Mouse (Mus musculus): ENCODE data around the gene Slc24a5. TPM values are rescaled to one million over a fixed set of nuclear protein-coding genes. Genes with fewer than 3 reads are reported as not detected.
"Not testable (repeated sequence)": the region's sequence is repeated elsewhere in the genome, so short reads cannot be mapped to it uniquely, and the experiment has no call there.

Slc24a5 gene
- 1 to 10 TPM in 1 of 2 experiments, under 1 TPM in 1; 0.81 to 1.3 TPM for total RNA-seq (2021)

DNA sequence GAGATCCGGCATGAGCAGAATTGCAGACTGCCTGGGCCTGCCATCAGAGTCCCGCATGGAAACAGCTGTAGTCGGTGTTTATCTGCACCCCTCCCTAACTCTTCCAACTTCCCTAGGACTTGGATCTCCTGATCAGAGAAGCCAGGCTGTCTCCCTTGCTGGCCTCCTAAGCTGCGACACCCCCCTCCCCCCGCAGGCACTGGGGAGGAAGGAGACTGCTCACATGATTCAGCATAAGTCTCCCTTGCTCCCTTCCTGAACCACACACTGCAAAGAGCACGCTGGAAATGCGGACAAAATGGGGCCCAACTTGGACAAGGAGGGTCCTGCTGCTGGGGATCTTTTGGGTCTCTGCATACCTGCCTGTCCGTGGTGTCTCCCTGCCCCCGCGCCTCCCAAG, at the start of gene Slc24a5:
Gene Slc24a5, plus strand, starts transcription at position 231 of the 400 bp plus-strand sequence.
- DNase-seq (ENCODE audit: low spot score), result peak; percentile 7
- intact Hi-C loops (cut with DNase I), result no loop called here

DNA sequence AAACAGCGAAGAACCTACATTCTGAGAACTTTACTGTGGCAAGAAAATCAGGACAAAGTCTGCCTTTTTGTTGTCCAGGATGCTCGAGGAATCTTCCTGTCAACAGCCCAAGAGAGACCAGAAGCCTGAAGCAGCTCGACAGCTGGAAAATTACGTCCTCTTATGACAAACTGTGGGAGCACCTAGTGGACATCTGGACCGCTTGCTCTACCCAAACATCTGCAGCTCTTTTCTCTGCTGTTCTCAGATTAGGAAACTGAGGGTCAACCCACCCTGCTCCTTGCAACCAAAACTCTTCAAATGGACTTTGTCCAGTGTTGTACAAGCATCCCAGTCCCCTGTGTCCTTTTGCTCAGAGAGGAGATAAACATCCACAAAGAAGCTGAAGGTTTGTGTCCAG, 43.5 kb upstream of the Slc24a5 start:
- DNase-seq (ENCODE audit: low spot score), result peak; percentile 34
- intact Hi-C loops (cut with DNase I), result no loop called here

- DNase-seq (ENCODE audit: low spot score), result no peak
- intact Hi-C loops (cut with DNase I), result no loop called here
These were observed 41.4 kb upstream of the Slc24a5 start for GRCm38 (mm10) chr2:125026358-125027000.

DNA sequence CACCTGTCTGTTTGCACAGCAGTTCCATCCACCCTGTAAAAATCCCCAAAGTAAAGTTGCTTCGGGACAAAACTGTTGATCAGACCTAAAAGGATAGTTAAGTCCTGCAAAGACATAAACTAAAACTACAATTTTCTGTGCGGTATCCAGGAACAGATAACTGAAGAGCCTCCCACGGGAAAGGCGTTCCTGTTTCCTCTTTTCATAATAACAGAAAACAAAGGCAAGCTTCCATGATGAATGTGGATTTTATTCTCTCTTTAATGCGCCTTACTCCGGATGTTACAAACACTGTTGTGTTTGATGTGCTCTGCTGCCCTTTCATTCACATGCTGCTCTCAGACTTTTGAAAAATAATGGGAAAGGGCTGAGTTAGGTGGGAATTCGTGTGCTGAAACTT, 37.3 kb upstream of the Slc24a5 start:
- intact Hi-C loops (cut with DNase I), result no loop called here
- DNase-seq (ENCODE audit: low spot score), result no peak

GRCm38 (mm10) chr2:125031111-125031510, 36.8 kb upstream of the Slc24a5 start:
- no peak for DNase-seq (ENCODE audit: low spot score)
- intact Hi-C loops (cut with DNase I), result no loop called here

DNA sequence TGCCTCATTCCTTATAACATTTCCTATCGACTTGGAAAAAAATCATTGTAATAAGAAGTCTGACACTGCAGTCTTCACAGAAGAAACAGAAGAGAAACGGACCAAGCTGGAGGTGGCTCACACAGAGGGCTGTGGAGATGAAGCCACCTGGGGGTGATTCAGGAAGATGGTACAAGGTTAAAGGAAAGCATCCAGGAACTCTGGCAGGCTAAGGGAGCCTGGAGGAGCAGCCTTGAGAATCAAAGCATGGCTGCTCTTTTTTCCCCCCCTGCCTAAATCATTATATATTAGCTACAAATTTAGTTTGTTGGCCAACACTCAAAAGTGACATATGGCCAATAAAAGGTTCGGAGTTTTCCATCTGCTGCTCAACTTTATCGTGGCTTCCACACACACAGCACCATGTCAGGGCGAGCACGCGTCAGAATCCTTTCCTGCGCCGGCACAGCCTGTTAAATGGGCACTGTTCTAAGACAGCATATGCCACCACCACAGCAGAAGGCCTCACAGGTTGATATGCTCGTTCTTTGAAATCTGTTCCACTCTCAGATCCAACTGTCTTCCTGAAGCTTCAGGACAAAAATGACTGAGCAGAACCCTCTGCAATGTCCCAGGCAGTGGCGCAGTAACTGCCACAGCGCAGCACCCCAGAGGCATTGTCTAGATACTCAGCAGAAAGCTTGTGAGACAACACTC, 36.2 kb upstream of the Slc24a5 start:
- intact Hi-C loops (cut with DNase I), result no loop called here
- no peak for DNase-seq (ENCODE audit: low spot score)

DNA sequence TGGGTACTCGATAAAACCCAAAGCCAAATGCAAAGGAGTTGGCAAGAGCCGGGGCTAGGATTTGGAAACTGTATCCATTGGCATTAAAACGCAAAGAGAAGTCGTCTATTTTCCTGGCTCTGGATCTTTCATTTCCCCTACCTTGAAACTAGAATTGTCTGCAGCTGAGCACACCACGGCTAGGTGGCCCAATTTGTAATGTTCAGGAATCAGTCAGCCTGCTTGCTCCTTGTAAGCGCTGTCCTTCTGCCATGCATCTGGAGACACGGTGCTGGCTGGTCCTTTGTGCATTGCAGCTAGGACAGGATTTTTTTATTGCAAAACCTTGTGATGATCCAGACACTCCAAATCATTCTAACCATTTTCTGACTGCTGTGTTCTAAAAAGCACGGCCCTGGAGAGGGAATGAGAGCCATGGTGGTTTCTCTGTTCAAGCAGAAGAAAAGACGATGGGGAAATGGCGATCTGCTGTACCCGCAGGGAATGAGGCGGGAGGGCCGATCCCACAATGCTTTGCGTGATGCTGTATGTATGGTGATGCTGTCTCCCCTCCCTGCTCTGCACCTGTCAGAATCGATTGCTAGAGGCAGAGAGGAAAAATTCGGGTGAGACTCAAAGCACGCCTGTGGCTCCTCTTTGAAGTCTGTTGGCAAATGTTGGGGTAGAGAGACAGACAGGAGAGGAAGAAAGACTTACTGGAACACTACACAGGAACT, 35.5 kb upstream of the Slc24a5 start:
- no peak for DNase-seq (ENCODE audit: low spot score)
- intact Hi-C loops (cut with DNase I), result no loop called here

DNA sequence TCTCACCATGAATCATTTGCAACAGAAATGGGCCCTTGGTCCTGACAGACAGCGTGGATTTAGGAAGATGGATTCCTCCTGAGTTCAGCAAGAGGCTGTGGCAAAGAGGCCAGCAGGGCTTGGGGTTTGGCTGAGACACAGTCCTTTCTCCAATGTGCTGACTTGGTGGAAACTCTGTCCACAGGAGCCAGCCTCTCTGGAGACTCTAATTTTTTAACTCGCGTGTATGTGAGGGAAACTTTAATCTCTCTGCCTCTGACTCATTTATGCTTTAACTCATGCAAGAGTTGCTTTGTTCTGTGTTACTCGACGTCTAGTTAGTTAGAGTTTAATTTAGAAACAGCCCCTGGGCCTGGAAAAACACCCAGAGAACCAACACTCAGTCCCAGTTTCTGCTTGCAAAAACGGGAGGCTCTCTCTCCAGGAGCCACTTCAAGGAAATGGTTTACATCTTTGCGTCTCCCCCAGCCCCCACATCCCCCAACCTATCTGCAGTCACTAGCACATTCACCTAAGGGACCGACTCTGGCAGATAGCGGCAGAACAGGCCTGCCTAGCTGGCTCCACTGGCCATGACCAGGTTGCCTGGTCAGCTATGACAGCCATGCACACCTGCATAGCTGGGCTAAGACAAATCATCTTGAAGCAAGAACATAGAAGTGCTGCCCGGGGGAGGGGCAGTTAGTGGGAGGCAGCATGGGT, 34.7 kb upstream of the Slc24a5 start:
- no peak for DNase-seq (ENCODE audit: low spot score)
- intact Hi-C loops (cut with DNase I), result no loop called here

DNA sequence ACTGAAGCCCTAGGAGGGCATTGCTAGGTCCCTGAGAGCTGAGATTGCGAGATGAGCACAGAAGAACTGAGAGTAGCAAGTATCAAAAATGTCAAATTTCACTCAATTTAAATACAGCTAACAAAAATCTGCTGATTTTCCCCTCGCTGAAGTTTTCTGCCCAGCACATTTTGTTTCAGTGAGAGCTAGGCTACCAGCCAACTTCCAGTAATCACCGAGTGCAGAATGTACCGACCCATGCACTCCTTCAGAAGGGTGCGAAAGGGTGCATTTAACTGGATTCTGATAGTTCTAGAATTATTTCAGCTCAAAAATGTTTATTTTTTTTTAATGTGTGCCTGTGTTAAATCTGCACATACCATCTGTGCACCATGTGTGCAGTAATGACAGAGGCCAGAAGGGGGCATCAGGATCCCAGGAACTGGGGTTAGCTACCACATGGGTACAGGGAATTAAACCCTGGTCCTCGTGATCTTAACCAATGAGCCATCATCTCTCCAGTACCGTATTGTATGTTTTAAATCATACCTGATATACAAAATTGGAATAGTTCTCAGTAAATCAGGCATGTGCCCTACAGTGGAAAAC, 12.5 kb upstream of the Slc24a5 start:
- intact Hi-C loops (cut with DNase I), result no loop called here
- no peak for DNase-seq (ENCODE audit: low spot score)

DNA sequence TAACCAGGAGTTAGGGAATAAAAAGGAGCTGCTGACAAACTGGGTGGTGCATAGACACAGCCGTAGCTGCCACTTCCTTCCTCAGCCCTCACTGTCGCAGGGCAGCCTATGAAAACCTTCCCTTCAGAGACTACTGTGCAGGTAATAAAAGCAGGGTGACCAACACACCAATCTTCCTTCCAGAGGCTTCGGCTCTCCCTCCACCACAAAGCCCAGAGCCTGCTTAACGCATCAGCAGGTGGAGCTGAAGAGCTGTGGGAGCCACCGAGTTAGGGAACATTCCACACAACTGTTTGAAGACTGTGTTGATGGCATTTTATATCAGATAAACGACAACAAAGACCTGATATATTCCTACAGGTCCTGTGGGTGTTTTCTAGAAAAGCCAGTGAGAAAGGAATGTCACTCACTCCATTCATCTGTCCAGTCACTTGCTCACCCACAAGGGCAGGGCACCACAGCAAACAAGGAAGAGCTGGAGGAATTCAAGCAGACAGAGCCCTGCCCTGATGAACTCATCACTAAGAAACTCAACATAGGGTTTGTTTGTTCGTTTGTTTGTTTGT, 10.6 kb upstream of the Slc24a5 start:
- DNase-seq (ENCODE audit: low spot score), result no peak
- intact Hi-C loops (cut with DNase I), result loop anchor here (2.0 kb wide), 1 partner anchor 129 kb away; no protein-coding TSS in a partner anchor

GRCm38 (mm10) chr2:125061451-125061850, 6.5 kb upstream of the Slc24a5 start:
- intact Hi-C loops (cut with DNase I), result no loop called here
- no peak for DNase-seq (ENCODE audit: low spot score)

- DNase-seq (ENCODE audit: low spot score), result no peak
- intact Hi-C loops (cut with DNase I), result no loop called here
These were observed 5.0 kb upstream of the Slc24a5 start for GRCm38 (mm10) chr2:125062944-125063343.

DNA sequence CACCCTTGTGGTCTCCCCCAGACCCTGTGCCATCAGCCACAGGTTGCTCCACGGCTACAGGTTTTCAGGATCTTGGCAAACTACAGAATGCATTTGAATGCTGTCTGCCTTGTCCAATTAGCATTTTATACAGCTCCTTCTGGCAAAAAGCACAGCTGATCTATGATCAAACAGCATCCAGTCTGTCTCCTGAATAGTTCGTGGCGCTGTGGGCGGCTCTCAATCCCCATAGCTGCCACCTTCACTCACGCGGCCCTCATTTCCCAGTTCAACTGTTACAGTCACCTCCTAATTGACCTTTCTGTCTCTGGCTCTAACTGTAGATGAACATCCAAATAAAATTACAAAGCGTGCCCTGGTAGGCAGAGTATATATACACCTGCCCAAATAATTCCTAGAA, 551 bp upstream of the Slc24a5 start:
- DNase-seq (ENCODE audit: low spot score), result no peak
- intact Hi-C loops (cut with DNase I), result no loop called here

DNA sequence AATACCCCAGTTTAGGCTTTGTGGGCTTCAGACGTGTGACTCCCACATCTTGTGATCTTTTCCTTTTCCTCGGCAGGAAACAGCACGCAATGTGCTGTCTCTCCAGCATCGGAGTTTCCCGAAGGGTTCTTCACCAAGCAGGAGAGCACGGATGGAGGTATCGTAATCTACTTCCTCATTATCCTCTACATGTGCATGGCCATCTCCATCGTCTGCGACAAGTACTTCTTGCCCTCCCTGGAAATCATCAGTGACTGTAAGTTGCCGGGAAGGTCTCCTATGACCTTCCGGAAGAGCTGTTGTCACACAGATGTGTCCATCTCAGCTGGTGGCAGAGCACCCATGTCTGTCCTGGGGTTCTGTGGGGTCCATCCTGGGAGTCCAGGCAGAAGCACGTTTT, 772 bp downstream of the Slc24a5 start:
- no peak for DNase-seq (ENCODE audit: low spot score)
- intact Hi-C loops (cut with DNase I), result no loop called here

DNA sequence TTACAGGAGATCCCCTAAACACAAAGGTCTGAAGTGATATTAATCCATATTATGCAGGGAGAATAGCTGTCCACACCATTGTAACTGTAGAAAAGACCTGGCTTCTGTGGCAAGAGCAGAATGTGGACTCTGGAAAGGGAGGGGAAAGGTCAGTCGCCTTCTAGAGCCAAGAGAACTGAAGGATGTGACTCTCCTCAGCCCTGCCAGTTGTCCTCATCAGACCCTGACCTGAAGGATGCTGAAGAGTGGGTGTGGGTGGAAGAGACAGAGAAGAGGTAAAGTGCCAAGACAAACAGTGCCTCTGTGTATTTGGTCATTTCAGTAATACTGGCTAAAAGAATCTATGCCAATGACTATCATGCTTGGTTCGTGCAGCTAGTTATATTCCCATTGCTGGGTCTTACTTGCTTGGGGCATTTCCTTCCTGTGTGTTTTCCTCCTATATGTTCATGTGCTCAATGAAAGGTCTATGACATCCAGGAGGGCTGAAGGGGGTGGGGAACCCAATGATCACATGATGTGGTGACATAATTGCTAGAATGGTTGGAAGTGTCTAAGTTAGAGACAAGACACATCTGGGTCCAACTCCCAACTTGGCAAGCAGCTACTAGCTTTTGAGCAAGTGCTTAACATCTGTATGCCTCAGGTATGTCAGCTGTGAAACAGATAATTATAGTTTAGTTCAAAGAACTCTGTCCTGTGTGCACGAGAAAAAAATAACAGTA, 5.3 kb downstream of the Slc24a5 start:
- intact Hi-C loops (cut with DNase I), result no loop called here
- DNase-seq (ENCODE audit: low spot score), result peak; percentile 9

DNA sequence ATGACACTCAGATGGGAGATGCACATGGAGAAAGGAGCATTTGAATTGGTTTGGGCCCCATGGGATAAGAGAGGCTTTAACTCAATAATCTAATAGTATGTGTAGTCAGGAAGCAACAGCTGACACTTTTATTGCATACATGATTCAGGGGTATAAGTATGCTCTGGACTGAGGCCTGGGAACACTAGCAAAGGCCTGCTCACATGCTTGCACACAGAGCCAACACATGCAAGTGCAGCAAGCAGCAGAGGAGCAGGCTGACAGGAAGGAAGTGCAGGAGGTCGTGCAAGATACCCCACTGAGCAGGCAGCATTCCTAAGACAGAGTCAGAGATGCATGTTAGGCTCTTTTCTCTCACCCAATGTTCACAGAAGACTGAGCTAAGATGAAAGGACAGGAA, 16.0 kb downstream of the Slc24a5 start:
- no peak for DNase-seq (ENCODE audit: low spot score)
- intact Hi-C loops (cut with DNase I), result no loop called here

GRCm38 (mm10) chr2:125088757-125089156, 20.8 kb downstream of the Slc24a5 start:
- DNase-seq (ENCODE audit: low spot score), result no peak
- intact Hi-C loops (cut with DNase I), result no loop called here

DNA sequence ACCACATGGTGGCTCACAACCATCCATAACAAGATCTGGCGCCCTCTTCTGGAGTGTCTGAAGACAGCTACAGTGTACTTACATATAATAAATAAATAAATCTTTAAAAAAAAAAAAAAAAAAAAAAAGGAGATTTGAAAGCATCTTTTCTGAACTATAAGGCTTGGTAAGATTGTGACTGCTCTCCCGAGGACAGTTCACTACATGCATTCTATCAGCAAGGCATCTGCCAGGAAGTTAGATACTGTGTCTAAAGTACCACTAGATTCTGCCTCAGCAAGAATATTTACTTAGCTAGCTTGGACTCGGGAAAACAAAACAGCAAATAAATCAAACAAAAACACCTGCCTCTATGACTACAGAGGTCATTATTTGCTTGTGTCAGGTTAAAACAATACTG, 24.2 kb downstream of the Slc24a5 start:
- intact Hi-C loops (cut with DNase I); DNase-seq (ENCODE audit: low spot score): not testable (repeated sequence)

GRCm38 (mm10) chr2:125104491-125104890, 36.6 kb downstream of the Slc24a5 start:
- intact Hi-C loops (cut with DNase I); DNase-seq (ENCODE audit: low spot score): not testable (repeated sequence)
